Mouse (Mus musculus) kidney, adult 2 months (tissue): ENCODE data around the gene Dcbld1.

Source experiments
- CTCF ChIP-seq: fragments of 200-500 bp; conservative IDR thresholded peaks from 2 replicates; pipeline ENCODE4 v1.5.1; 2011; ENCODE audit warnings: low read depth, mild to moderate bottlenecking, control low read depth, low read length, moderate library complexity, mixed read lengths; ENCODE audit not compliant: insufficient read depth, insufficient read length
- POLR2A ChIP-seq: fragments of 200-500 bp; IDR thresholded peaks from one replicate; pipeline ENCODE4 v1.6.1; 2011; ENCODE audit warnings: low read depth, low read length, control low read depth

DNA sequence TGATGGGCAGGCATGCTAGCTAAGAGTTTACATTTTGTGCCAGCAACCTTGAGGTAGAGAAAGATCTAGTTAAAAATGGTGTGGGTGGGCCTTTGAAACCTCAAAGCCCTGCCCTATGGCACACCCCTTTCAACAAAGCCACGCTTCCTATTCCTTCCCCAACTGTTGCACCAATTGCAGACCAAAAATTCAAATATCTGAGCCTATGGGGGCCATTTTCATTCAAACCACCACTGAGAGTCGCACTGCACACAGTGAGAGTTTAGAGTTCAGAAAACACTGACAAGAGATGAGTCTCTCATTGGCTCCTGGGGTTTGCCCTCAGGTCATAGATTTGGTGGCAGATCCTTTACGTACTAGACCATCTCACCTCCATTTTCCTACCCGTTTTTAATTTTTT lies 68.3 kb downstream of the Dcbld1 start:
- no peak for TF ChIP-seq CTCF
- no peak for TF ChIP-seq POLR2A
